Comparison of ENCODE assay signal across 22 mouse cellular contexts in the genomic region with DNA sequence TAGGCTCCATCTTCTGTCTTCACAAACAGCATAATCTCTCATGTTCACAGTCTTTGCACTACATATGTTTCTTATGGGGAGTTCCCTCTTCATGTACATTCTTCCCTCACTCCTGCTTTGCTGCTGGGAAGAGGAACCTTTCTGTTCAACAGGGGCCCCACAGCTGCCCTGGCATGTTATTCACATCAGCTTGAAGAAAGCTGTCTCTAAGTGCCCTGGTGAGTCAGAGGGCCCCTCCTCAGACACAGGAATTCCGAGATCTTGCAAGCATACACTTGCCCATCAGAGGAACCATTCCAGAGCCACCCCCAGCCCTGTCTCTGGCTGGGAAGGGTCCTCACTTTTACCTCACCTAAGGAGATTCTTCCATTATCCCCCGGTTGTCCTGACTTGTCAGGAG.
A peak's percentile ranks its signal among the peaks of the same experiment; 100 is the strongest.
DNase-seq lines count a peak whose midpoint lies in the region; ATAC-seq and TF ChIP-seq lines count a peak whose summit lies in the region.
"Had no signal": no experiment of that assay in that cellular context is flagged by ENCODE, and none has a peak within 500 bp of the region (broad histone marks: within the 10 kb centered on the region; RNA-seq: fewer than 3 reads in every experiment).

No protein-coding gene starts in this region.

- H3K4me3 ChIP-seq in midbrain, embryonic 11.5 days (ENCODE audit: low read depth, low read length), result no peak overlapping the region
- no peak overlapping the region for H3K4me3 ChIP-seq in midbrain, postnatal 0 days (ENCODE audit: low read depth, low read length)
- H3K4me3 ChIP-seq in embryonic facial prominence, embryonic 12.5 days, result no peak overlapping the region
- no peak overlapping the region for H3K4me3 ChIP-seq in myocyte
- H3K4me3 ChIP-seq: heart, embryonic 12.5 days; hindbrain, embryonic 12.5 days; kidney, embryonic 15.5 days; midbrain, embryonic 12.5 days had no signal

- 80% methylated on average over 2 of the region's 2 CpGs for WGBS in midbrain, embryonic 11.5 days
- 80% methylated on average over 2 of the region's 2 CpGs for WGBS in midbrain, postnatal 0 days
- WGBS in embryonic facial prominence, embryonic 12.5 days, result 46% methylated on average over 2 of the region's 2 CpGs

- H3K27ac ChIP-seq in midbrain, embryonic 11.5 days (ENCODE audit: low read depth, low read length), result no peak overlapping the region
- H3K27ac ChIP-seq in midbrain, postnatal 0 days (ENCODE audit: low read depth, low read length), result no peak overlapping the region
- no peak overlapping the region for H3K27ac ChIP-seq in embryonic facial prominence, embryonic 12.5 days
- H3K27ac ChIP-seq: hindbrain, embryonic 12.5 days; kidney, embryonic 15.5 days; midbrain, embryonic 12.5 days had no signal

- intact Hi-C loops in heart, postnatal 36 days (cut with DNase I), result no loop called here

- no peaks in the 10 kb centered on the region for H3K27me3 ChIP-seq in midbrain, embryonic 11.5 days (ENCODE audit: control insufficient read depth, insufficient read depth, low read length)
- H3K27me3 ChIP-seq in midbrain, postnatal 0 days (ENCODE audit: insufficient read depth, low read length), result no peaks in the 10 kb centered on the region
- no peaks in the 10 kb centered on the region for H3K27me3 ChIP-seq in embryonic facial prominence, embryonic 12.5 days
- H3K27me3 ChIP-seq in myocyte (ENCODE audit: control insufficient read depth, insufficient read depth, insufficient read length), result no peaks in the 10 kb centered on the region
- H3K27me3 ChIP-seq: heart, embryonic 12.5 days; hindbrain, embryonic 12.5 days; kidney, embryonic 15.5 days; midbrain, embryonic 12.5 days had no signal

- TF ChIP-seq POLR2A in myocyte (IDR thresholded peaks at IDR 0.05; ENCODE audit: insufficient read length, low read depth), result no peak

- no peak overlapping the region for H3ac ChIP-seq in myocyte (ENCODE audit: control insufficient read depth, insufficient read length)

- no peak overlapping the region for H3K4me2 ChIP-seq in midbrain, embryonic 11.5 days
- no peak overlapping the region for H3K4me2 ChIP-seq in midbrain, postnatal 0 days (ENCODE audit: low read depth, low read length, poor library complexity, severe bottlenecking)
- no peak overlapping the region for H3K4me2 ChIP-seq in embryonic facial prominence, embryonic 12.5 days (replicated peaks)
- peak overlapping the region; percentile 14 for H3K4me2 ChIP-seq in myocyte (ENCODE audit: low read depth)
- H3K4me2 ChIP-seq: heart, embryonic 12.5 days; hindbrain, embryonic 12.5 days; kidney, embryonic 15.5 days; midbrain, embryonic 12.5 days had no signal

- H3K9ac ChIP-seq in midbrain, embryonic 11.5 days (ENCODE audit: low read length), result no peak overlapping the region
- no peak overlapping the region for H3K9ac ChIP-seq in midbrain, postnatal 0 days (replicated peaks; ENCODE audit: low read length, poor library complexity, severe bottlenecking)
- H3K9ac ChIP-seq in embryonic facial prominence, embryonic 12.5 days, result no peak overlapping the region
- H3K9ac ChIP-seq: heart, embryonic 12.5 days; hindbrain, embryonic 12.5 days; kidney, embryonic 15.5 days; midbrain, embryonic 12.5 days had no signal

- H3K79me2 ChIP-seq in myocyte (ENCODE audit: control insufficient read depth, insufficient read depth), result no peaks in the 10 kb centered on the region

- H3K9me3 ChIP-seq in midbrain, embryonic 11.5 days (ENCODE audit: control insufficient read depth, low read length), result no peaks in the 10 kb centered on the region
- H3K9me3 ChIP-seq in midbrain, postnatal 0 days (ENCODE audit: low read length), result no peaks in the 10 kb centered on the region
- H3K9me3 ChIP-seq in embryonic facial prominence, embryonic 12.5 days, result no peaks in the 10 kb centered on the region
- H3K9me3 ChIP-seq: heart, embryonic 12.5 days; hindbrain, embryonic 12.5 days; kidney, embryonic 15.5 days; midbrain, embryonic 12.5 days had no signal

- no peak for ATAC-seq in midbrain, embryonic 11.5 days (ENCODE audit: low FRiP score)
- ATAC-seq in midbrain, postnatal 0 days (ENCODE audit: low FRiP score), result no peak
- peak; percentile 26; the same call in 1 of the 2 replicates for ATAC-seq in embryonic facial prominence, embryonic 12.5 days (ENCODE audit: insufficient number of reproducible peaks, insufficient read depth, low FRiP score, low TSS enrichment)
- ATAC-seq in megakaryocyte-erythroid progenitor cell, adult 5-6 weeks (replicated peaks; ENCODE audit: low FRiP score, low TSS enrichment, poor library complexity, severe bottlenecking), result no peak
- ATAC-seq: forebrain, embryonic 14.5 days; intestine, postnatal 0 days had no signal

- no peaks in the 10 kb centered on the region for H3K4me1 ChIP-seq in midbrain, embryonic 11.5 days (ENCODE audit: control insufficient read depth, insufficient read depth, low read length)
- H3K4me1 ChIP-seq in midbrain, postnatal 0 days (ENCODE audit: insufficient read depth, low read length), result no peaks in the 10 kb centered on the region
- H3K4me1 ChIP-seq in embryonic facial prominence, embryonic 12.5 days, result peaks cover 18% of the 10 kb centered on the region; the same call in 1 of the 2 replicates
- H3K4me1 ChIP-seq: hindbrain, embryonic 12.5 days had no signal

- H3K36me3 ChIP-seq in midbrain, embryonic 11.5 days (ENCODE audit: control insufficient read depth, insufficient read depth, low read length), result no peaks in the 10 kb centered on the region
- no peaks in the 10 kb centered on the region for H3K36me3 ChIP-seq in midbrain, postnatal 0 days (ENCODE audit: insufficient read depth, low read length)
- no peaks in the 10 kb centered on the region for H3K36me3 ChIP-seq in embryonic facial prominence, embryonic 12.5 days
- H3K36me3 ChIP-seq in myocyte (ENCODE audit: control insufficient read depth, insufficient read depth), result no peaks in the 10 kb centered on the region
- H3K36me3 ChIP-seq: heart, embryonic 12.5 days; hindbrain, embryonic 12.5 days; kidney, embryonic 15.5 days; midbrain, embryonic 12.5 days had no signal

- DNase-seq in midbrain, embryonic 11.5 days (ENCODE audit: low spot score, missing footprints), result peak; percentile 10
- no peak for DNase-seq in midbrain, postnatal 0 days (ENCODE audit: low spot score)
- DNase-seq in heart, postnatal 36 days, result no peak
- DNase-seq in frontal cortex, postnatal 25 days (ENCODE audit: low spot score in 2 of 2), result no peak
- DNase-seq: adrenal gland, postnatal 10 days; B cell, adult 2 months; cerebellum, adult 2 months; cerebellum, postnatal 36 days; heart, postnatal 10 days; kidney, postnatal 36 days; lung, postnatal 10 days; right cerebral cortex, postnatal 14 days; thymus, postnatal 4 days had no signal

- no peak for TF ChIP-seq CTCF in midbrain, postnatal 0 days (IDR thresholded peaks at IDR 0.05)

TF ChIP-seq in myocyte, 11 proteins besides CTCF, POLR2A, EP300 and RAD21:
- TF ChIP-seq MYOD1 (IDR thresholded peaks at IDR 0.05; ENCODE audit: control insufficient read depth in 1 of 3, insufficient read length in 2 of 3, low read depth in 2 of 3), result peak; percentile 24 to 60 (median 60)
- no peak for TF ChIP-seq REST (IDR thresholded peaks at IDR 0.05; ENCODE audit: insufficient read depth, insufficient read length)
